Comparison of ENCODE assay signal across 18 mouse cellular contexts in genomic region chr2:179779266-179779665, GRCm38 (mm10).
DNase-seq lines count a peak whose midpoint lies in the region; TF ChIP-seq lines count a peak whose summit lies in the region.
"Had no signal": no experiment of that assay in that cellular context is flagged by ENCODE, and none has a peak within 500 bp of the region (broad histone marks: within the 10 kb centered on the region; RNA-seq: fewer than 3 reads in every experiment).

No protein-coding gene starts in this region.

- intact Hi-C loops in gastrocnemius, postnatal 14 days (cut with DNase I; ENCODE audit: low total_unique reads) = no loop called here
- intact Hi-C loops in left cerebral cortex, postnatal 36 days (cut with DNase I) = no loop called here

- H3K27ac ChIP-seq in layer of hippocampus, adult 2 months = no peak overlapping the region
- H3K27ac ChIP-seq: embryonic facial prominence, embryonic 10.5 days; embryonic facial prominence, embryonic 12.5 days; forebrain, embryonic 12.5 days had no signal

- H3K4me3 ChIP-seq in layer of hippocampus, adult 2 months = no peak overlapping the region
- H3K4me3 ChIP-seq: embryonic facial prominence, embryonic 10.5 days; embryonic facial prominence, embryonic 12.5 days; forebrain, embryonic 12.5 days had no signal

- peak; percentile 20 for DNase-seq in gastrocnemius, adult 18-20 months (ENCODE audit: low spot score)
- no peak for DNase-seq in gastrocnemius, postnatal 14 days
- DNase-seq in layer of hippocampus, adult 2 months (ENCODE audit: low spot score in 2 of 2) = peak; percentile 34 to 51
- no peak for DNase-seq in layer of hippocampus, postnatal 25 days (ENCODE audit: extremely low spot score in 1 of 2, low spot score in 1 of 2)
- DNase-seq in brain, adult 2 months (ENCODE audit: low read depth, low spot score) = peak; percentile 49
- peak; percentile 27 for DNase-seq in skeletal muscle tissue, adult 2 months (ENCODE audit: low read depth, low spot score)
- no peak for DNase-seq in left cerebral cortex, postnatal 36 days (ENCODE audit: low spot score in 2 of 2)
- DNase-seq: adrenal gland, adult 8-10 months; adrenal gland, postnatal 14 days; adrenal gland, postnatal 36 days; B cell, adult 2 months; cerebellum, adult 11 months; cerebellum, adult 18-20 months; cerebellum, adult 8-10 months; cerebellum, postnatal 10 days had no signal

- TF ChIP-seq CTCF in layer of hippocampus, adult 2 months (conservative IDR thresholded peaks at IDR 0.05) = no peak

Comparison
In these comparisons a context has a peak if more than half of its experiments do, and no peak if none do; other contexts are left out.
1. DNase-seq: peak in gastrocnemius, adult 18-20 months (single experiment), layer of hippocampus, adult 2 months (2 of 2), brain, adult 2 months (single experiment) and skeletal muscle tissue, adult 2 months (single experiment); none in gastrocnemius, postnatal 14 days (single experiment), layer of hippocampus, postnatal 25 days (0 of 2) and left cerebral cortex, postnatal 36 days (0 of 2).